Mouse (Mus musculus): Measurements from ENCODE around the gene Abcc12.

- TF ChIP-seq CTCF (IDR thresholded peaks at IDR 0.05; ENCODE audit: low read depth, low read length) (no peak), GATA1 (IDR thresholded peaks at IDR 0.05; ENCODE audit: borderline replicate concordance, low read length) (no peak), POLR2AphosphoS5 (IDR thresholded peaks at IDR 0.05; ENCODE audit: insufficient replicate concordance, low read depth, low read length) (no peak)
Measured at GRCm38 (mm10) chr8:86604676-86605075, 24.2 kb upstream of the Abcc12 start.
